Mouse (Mus musculus) heart, adult 2 months (tissue): ENCODE measurements around the gene Pex7. TPM values are rescaled to one million over a fixed set of nuclear protein-coding genes. Genes with fewer than 3 reads are reported as not detected.

Experiments used
- DNase-seq, 2 experiments: peaks; one replicate each; pipeline ENCODE4 v3.0.0; 2021
- H3K27ac ChIP-seq: fragments of 200-600 bp; 2 replicates; pipeline ENCODE4 v1.8.1; 2022
- H3K27me3 ChIP-seq: fragments of 200-500 bp; 2 replicates; pipeline ENCODE4 v1.6.1; 2012; ENCODE audit warnings: mild to moderate bottlenecking, low read length, inconsistent platforms, mixed read lengths; ENCODE audit not compliant: control insufficient read depth, insufficient read depth
- H3K36me3 ChIP-seq: fragments of 200-500 bp; 2 replicates; pipeline ENCODE4 v1.6.1; 2012; ENCODE audit warnings: low read length, inconsistent platforms; ENCODE audit not compliant: control insufficient read depth, insufficient read depth
- H3K4me1 ChIP-seq: fragments of 200-500 bp; 2 replicates; pipeline ENCODE4 v1.6.1; 2011; ENCODE audit warnings: low read length; ENCODE audit not compliant: control insufficient read depth, insufficient read depth
- H3K4me3 ChIP-seq: fragments of 200-600 bp; 2 replicates; pipeline ENCODE4 v1.8.1; 2022
- H3K79me2 ChIP-seq: fragments of 200-500 bp; replicated peaks from 2 replicates; pipeline ENCODE4 v1.6.1; 2012; ENCODE audit warnings: mild to moderate bottlenecking, inconsistent platforms, low read length, moderate library complexity, mixed read lengths; ENCODE audit not compliant: control insufficient read depth, insufficient read depth
- H3K9ac ChIP-seq: fragments of 200-500 bp; 2 replicates; pipeline ENCODE4 v1.6.1; 2012; ENCODE audit warnings: low read depth, mild to moderate bottlenecking, control low read depth, inconsistent platforms, low read length, mixed read lengths
- CTCF ChIP-seq: fragments of 200-600 bp; IDR thresholded peaks from 2 replicates; pipeline ENCODE4 v1.8.1; 2022; ENCODE audit warnings: antibody characterized with exemption, mild to moderate bottlenecking, moderate library complexity
- EP300 ChIP-seq: fragments of 200-500 bp; IDR thresholded peaks from 2 replicates; pipeline ENCODE4 v1.6.1; 2011; ENCODE audit warnings: low read depth, low read length, control low read depth; ENCODE audit not compliant: insufficient read depth
- POLR2A ChIP-seq: fragments of 200-500 bp; IDR thresholded peaks from 2 replicates; pipeline ENCODE4 v1.6.1; 2011; ENCODE audit warnings: mild to moderate bottlenecking, low read depth, low read length, control low read depth; ENCODE audit not compliant: insufficient read depth
- WGBS: fragments of 180-500 bp; shearing (Covaris S2); methylation state at CpG from one replicate; pipeline ENCODE4 v1.1.7; 2018; 5-methylcytosine and 5-hydroxymethylcytosine counted together
- intact Hi-C: fragments of 180-260 bp; cut with DNase I; formaldehyde crosslinking; loops from one replicate; pipeline ENCODE4 v1.15.1; 2025
- polyA plus RNA-seq: library from polyadenylated mRNA; depleted of rRNA; stranded (reverse); fragments of >200 nt; gene quantifications from 2 replicates; pipeline ENCODE4 v1.2.3, GENCODE M21; 2012
- total RNA-seq, 2 experiments: library from RNA; stranded (reverse); gene quantifications; 2 replicates each; pipeline ENCODE4 v1.2.3; 2021

Gene Pex7
- total and polyA plus RNA-seq, 3 experiments, result 32.5 to 37.6 (median 32.8) TPM

- 96% methylated on average over 3 of the region's 3 CpGs for WGBS
- Histone ChIP-seq H3K27ac (no peak overlapping the region), H3K36me3 (peaks cover 19% of the 10 kb centered on the region), H3K9ac (no peak overlapping the region), H3K4me1 (peaks cover 24% of the 10 kb centered on the region), H3K79me2 (peaks cover 2% of the 10 kb centered on the region; the same call in 1 of the 2 replicates), H3K4me3 (no peak overlapping the region), H3K27me3 (no peaks in the 10 kb centered on the region)
- intact Hi-C loops, result no loop called here
- DNase-seq, result no peak
- TF ChIP-seq POLR2A (no peak), EP300 (no peak), CTCF (no peak)
Observed at GRCm38 (mm10) chr10:19942621-19943020, 35.1 kb upstream of the Pex7 start.

GRCm38 (mm10) chr10:19941914-19942313 lies 34.4 kb upstream of the Pex7 start:
- no peak overlapping the region for H3K4me3 ChIP-seq
- H3K9ac ChIP-seq, result no peak overlapping the region
- H3K27me3 ChIP-seq, result no peaks in the 10 kb centered on the region
- peaks cover 20% of the 10 kb centered on the region for H3K36me3 ChIP-seq
- H3K4me1 ChIP-seq, result peaks cover 27% of the 10 kb centered on the region
- 77% methylated on average over 9 of the region's 9 CpGs for WGBS
- peaks cover 2% of the 10 kb centered on the region; the same call in 1 of the 2 replicates for H3K79me2 ChIP-seq
- peak overlapping the region; percentile 86; the same call in 1 of the 2 replicates for H3K27ac ChIP-seq
- TF ChIP-seq POLR2A (no peak), CTCF (no peak), EP300 (no peak)
- intact Hi-C loops, result no loop called here
- DNase-seq, result no peak

DNA sequence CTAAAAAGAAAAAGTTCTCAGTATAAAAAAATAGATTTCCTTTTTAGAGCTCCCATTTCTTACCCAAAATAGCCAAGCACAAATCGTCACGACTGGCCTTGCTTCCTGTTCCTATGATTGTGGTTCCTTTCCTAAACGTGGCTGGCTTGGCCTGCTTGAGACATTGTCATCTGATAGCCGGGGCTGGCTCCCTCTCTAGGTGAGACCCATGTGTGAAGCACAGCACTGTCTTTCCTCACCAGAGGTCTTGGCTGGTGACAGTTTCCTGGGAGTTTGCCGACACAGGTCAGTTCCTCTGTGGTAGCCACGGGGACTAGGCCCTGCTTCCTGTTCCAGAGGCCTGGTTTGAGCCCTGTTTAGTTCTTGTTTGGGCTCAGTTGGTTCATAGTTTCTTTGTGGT lies 33.6 kb upstream of the Pex7 start:
- Histone ChIP-seq H3K4me3 (no peak overlapping the region), H3K4me1 (peaks cover 29% of the 10 kb centered on the region), H3K9ac (no peak overlapping the region), H3K27ac (peak overlapping the region; percentile 86), H3K79me2 (peaks cover 3% of the 10 kb centered on the region; the same call in 1 of the 2 replicates), H3K36me3 (peaks cover 20% of the 10 kb centered on the region), H3K27me3 (no peaks in the 10 kb centered on the region)
- WGBS, result 11% methylated on average over 6 of the region's 6 CpGs
- intact Hi-C loops, result no loop called here
- peak; percentile 73 to 85 for DNase-seq
- TF ChIP-seq EP300, result peak; percentile 93
- peak; percentile 44 for TF ChIP-seq CTCF
- TF ChIP-seq POLR2A, result peak; percentile 43; the same call in 1 of the 2 replicates

DNA sequence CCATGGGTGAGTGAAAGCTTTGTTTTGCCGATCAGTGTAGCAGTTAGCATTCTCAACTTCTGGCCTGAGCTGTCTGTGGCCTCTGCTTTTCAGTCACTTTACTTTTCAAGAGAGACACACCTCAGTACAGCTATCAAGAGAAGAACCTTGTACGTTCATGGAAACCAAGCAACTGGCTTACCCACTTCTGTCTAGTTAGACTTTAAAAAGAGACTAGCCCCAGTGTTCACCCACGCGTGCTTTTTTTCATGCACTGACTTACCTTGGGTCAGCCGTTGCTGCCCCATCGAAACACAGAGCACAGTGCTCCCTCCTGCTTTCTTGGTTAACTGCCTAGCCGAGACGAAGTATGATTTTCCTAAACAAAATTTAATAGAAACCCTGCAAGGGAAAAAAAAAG lies 33.1 kb upstream of the Pex7 start:
- no peak for TF ChIP-seq POLR2A
- TF ChIP-seq CTCF, result no peak
- no peak for TF ChIP-seq EP300
- DNase-seq, result no peak
- WGBS, result 46% methylated on average over 8 of the region's 8 CpGs
- Histone ChIP-seq H3K27me3 (no peaks in the 10 kb centered on the region), H3K9ac (no peak overlapping the region), H3K36me3 (peaks cover 20% of the 10 kb centered on the region), H3K4me1 (peaks cover 29% of the 10 kb centered on the region), H3K79me2 (peaks cover 3% of the 10 kb centered on the region; the same call in 1 of the 2 replicates), H3K4me3 (no peak overlapping the region), H3K27ac (peak overlapping the region; percentile 86)
- intact Hi-C loops, result no loop called here

GRCm38 (mm10) chr10:19940127-19940526 lies 32.6 kb upstream of the Pex7 start:
- Histone ChIP-seq H3K4me1 (peaks cover 29% of the 10 kb centered on the region), H3K27me3 (no peaks in the 10 kb centered on the region), H3K4me3 (no peak overlapping the region), H3K27ac (peak overlapping the region; percentile 86), H3K79me2 (peaks cover 3% of the 10 kb centered on the region; the same call in 1 of the 2 replicates), H3K9ac (no peak overlapping the region), H3K36me3 (peaks cover 19% of the 10 kb centered on the region; the same call in 1 of the 2 replicates)
- WGBS, result 81% methylated on average over 7 of the region's 7 CpGs
- no peak for DNase-seq
- intact Hi-C loops, result no loop called here
- TF ChIP-seq CTCF, result no peak

GRCm38 (mm10) chr10:19939282-19939705 lies 31.8 kb upstream of the Pex7 start:
- DNase-seq, result peak in 1 of 2 experiments; percentile 57
- intact Hi-C loops, result no loop called here
- Histone ChIP-seq H3K4me1 (peaks cover 29% of the 10 kb centered on the region), H3K9ac (no peak overlapping the region), H3K79me2 (0 out of 2 replicates have a peak, but pooled peaks cover 2% of the 10 kb centered on the region), H3K27me3 (no peaks in the 10 kb centered on the region), H3K27ac (peak overlapping the region; percentile 86), H3K4me3 (no peak overlapping the region), H3K36me3 (peaks cover 17% of the 10 kb centered on the region; the same call in 1 of the 2 replicates)
- 35% methylated on average over 8 of the region's 8 CpGs for WGBS
- TF ChIP-seq EP300 (0 out of 2 replicates have a peak, but pooled peaks have one; percentile 41), POLR2A (no peak), CTCF (no peak)
